Mouse (Mus musculus): Measurements from ENCODE around the gene Olfr304.

DNA sequence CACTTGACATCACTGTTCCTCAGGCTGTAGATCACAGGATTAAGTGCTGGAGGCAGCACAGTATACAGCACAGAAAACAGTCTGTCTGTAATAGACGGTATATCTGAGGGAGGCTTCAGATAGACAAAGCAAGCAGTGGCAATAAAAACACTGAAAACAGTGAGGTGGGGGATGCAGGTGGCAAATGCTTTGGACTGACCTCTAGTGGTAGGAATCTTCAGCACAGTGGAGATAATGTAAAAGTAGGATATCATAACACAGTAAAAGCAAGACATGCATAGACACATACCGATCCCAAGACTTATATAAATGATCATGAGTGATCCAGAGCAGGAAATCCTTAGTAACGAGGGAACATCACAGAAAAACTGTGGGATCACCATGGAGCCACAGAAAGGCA lies 689 bp downstream of the Olfr304 start:
- TF ChIP-seq CTCF (IDR thresholded peaks at IDR 0.05; ENCODE audit: low read depth, low read length) (no peak), POLR2A (IDR thresholded peaks at IDR 0.05; ENCODE audit: borderline replicate concordance, low read depth, low read length) (no peak)

Measured in bone marrow macrophage, adult 2 months (primary cell).